16 mouse cellular contexts compared by ENCODE assay signal in the genomic region with DNA sequence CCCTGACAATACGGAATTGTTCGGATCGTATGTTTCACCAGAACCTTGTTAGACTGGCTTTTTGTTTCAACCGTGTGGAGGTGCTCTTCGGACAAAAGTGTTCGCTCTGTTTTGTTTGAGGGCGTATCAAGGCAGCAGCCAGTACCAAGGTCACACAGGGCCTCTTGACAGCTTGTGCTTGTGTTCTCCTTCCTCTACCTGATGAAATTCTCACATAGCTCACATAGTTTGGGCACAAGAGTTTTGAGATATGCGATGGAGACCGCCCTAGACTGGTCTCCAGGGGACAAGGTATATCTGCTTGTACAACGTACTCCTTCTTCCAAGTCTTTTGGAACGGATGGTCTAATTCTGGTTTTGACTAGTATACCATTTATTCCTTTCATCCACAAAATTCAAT.
"Had no signal": no experiment of that assay in that cellular context is flagged by ENCODE, and none has a peak within 500 bp of the region (broad histone marks: within the 10 kb centered on the region; RNA-seq: fewer than 3 reads in every experiment).

No protein-coding gene starts in this region.

- ATAC-seq: inflammation-experienced regulatory T-cells, adult 6 months; midbrain, embryonic 16.5 days had no signal

- H3K27me3 ChIP-seq: kidney, embryonic 15.5 days had no signal

- H3K4me2 ChIP-seq: kidney, embryonic 15.5 days; liver, embryonic 11.5 days; liver, embryonic 15.5 days; midbrain, embryonic 12.5 days; neural tube, embryonic 13.5 days had no signal

- H3K36me3 ChIP-seq: kidney, embryonic 15.5 days; limb, embryonic 10.5 days; liver, embryonic 15.5 days; midbrain, embryonic 12.5 days; neural tube, embryonic 13.5 days had no signal

- H3K9ac ChIP-seq: kidney, embryonic 15.5 days; liver, embryonic 15.5 days; midbrain, embryonic 12.5 days; neural tube, embryonic 13.5 days had no signal

- DNase-seq: kidney, adult 2 months; kidney, postnatal 14 days; right cerebral cortex, postnatal 14 days; thymus, adult 18-20 months; thymus, postnatal 14 days had no signal

- H3K4me3 ChIP-seq: kidney, embryonic 15.5 days; left cerebral cortex, adult 2 months; limb, embryonic 10.5 days; liver, embryonic 15.5 days; megakaryocyte, embryonic 14.5 days; midbrain, embryonic 12.5 days; neural tube, embryonic 13.5 days had no signal

- H3K27ac ChIP-seq: kidney, embryonic 15.5 days; left cerebral cortex, adult 2 months; limb, embryonic 10.5 days; liver, embryonic 15.5 days; macrophage; midbrain, embryonic 12.5 days; neural tube, embryonic 13.5 days had no signal

- H3K9me3 ChIP-seq: kidney, embryonic 15.5 days; limb, embryonic 10.5 days; liver, embryonic 15.5 days; midbrain, embryonic 12.5 days; neural tube, embryonic 13.5 days had no signal
